Mouse (Mus musculus) stomach, postnatal 0 days (tissue): ENCODE measurements around the gene Bptf.

Experiments
- CTCF ChIP-seq: IDR thresholded peaks from 2 replicates; pipeline ENCODE4 v1.5.1; 2016; ENCODE audit warnings: antibody characterized with exemption, low read depth, mild to moderate bottlenecking, moderate library complexity
- EP300 ChIP-seq: optimal IDR thresholded peaks from 2 replicates; pipeline ENCODE3; 2016; ENCODE audit warnings: antibody characterized with exemption

DNA sequence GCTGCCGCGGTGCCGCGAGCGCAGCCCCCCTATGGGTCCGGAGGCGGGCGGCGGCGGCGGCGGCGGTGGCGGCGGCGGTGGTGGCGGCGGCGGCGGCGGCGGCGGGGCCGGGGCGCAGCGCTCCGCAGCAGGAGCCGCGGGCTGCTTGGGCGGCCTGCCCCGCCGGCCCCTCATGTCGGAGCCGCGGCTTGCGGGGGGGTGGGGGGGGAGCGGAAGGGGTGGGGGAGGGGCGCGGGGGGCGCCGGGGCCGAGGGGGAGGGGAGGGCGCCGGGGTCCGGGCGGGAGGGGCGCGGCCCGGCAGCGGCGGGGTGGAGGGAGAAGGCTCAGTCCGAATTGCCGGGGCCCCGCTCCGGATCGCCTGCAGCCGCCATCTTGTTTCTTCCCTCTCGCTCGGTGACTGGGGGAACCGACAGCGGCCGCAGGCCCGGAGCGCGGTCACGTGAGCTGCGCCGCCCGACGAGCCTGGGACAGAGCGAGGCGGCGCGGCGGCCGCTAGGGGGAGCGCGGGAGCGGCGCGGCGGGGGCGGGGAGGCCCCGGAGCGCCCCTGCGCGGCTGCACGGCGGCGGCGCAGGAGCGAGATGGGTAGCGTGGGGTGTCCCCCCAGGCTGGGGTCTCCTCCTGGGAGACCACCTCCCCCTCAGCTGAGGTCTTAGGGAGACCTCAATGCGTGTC lies at the start of gene Bptf:
- no peak for TF ChIP-seq EP300
- peak; percentile 69 for TF ChIP-seq CTCF
